Mouse (Mus musculus): ENCODE data around the gene Pik3r5. TPM values are rescaled to one million over a fixed set of nuclear protein-coding genes. Genes with fewer than 3 reads are reported as not detected.

The Pik3r5 gene
- polyA plus RNA-seq, 1 experiment: 0.75 TPM

- H3K4me1 ChIP-seq (ENCODE audit: control insufficient read depth, insufficient read depth, insufficient read length, low read length): peaks cover 8% of the 10 kb centered on the region; the same call in 1 of the 2 replicates
- no peak overlapping the region for H3K27ac ChIP-seq (replicated peaks; ENCODE audit: low read depth, low read length)
Measured at GRCm38 (mm10) chr11:68451282-68451735, 19.4 kb downstream of the Pik3r5 start.

GRCm38 (mm10) chr11:68451747-68452405 lies 20.0 kb downstream of the Pik3r5 start:
- no peak overlapping the region for H3K27ac ChIP-seq (replicated peaks; ENCODE audit: low read depth, low read length)
- H3K4me1 ChIP-seq (ENCODE audit: control insufficient read depth, insufficient read depth, insufficient read length, low read length): peaks cover 8% of the 10 kb centered on the region; the same call in 1 of the 2 replicates
- H3K4me3 ChIP-seq (ENCODE audit: insufficient read depth, low read depth, low read length): no peak overlapping the region

More at GRCm38 (mm10) chr11:68451282-68451735, 19.4 kb downstream of the Pik3r5 start:
- no peak overlapping the region for H3K4me3 ChIP-seq (ENCODE audit: insufficient read depth, low read depth, low read length)

GRCm38 (mm10) chr11:68452740-68453139 lies 20.8 kb downstream of the Pik3r5 start:
- Histone ChIP-seq H3K27ac (replicated peaks; ENCODE audit: low read depth, low read length) (no peak overlapping the region), H3K4me3 (ENCODE audit: insufficient read depth, low read depth, low read length) (no peak overlapping the region), H3K4me1 (ENCODE audit: control insufficient read depth, insufficient read depth, insufficient read length, low read length) (peaks cover 8% of the 10 kb centered on the region; the same call in 1 of the 2 replicates)

- no peak overlapping the region for H3K27ac ChIP-seq (replicated peaks; ENCODE audit: low read depth, low read length)
- H3K4me1 ChIP-seq (ENCODE audit: control insufficient read depth, insufficient read depth, insufficient read length, low read length): peaks cover 9% of the 10 kb centered on the region; the same call in 1 of the 2 replicates
Measured at GRCm38 (mm10) chr11:68453301-68453700, 21.4 kb downstream of the Pik3r5 start.

GRCm38 (mm10) chr11:68458086-68458485 lies 26.2 kb downstream of the Pik3r5 start:
- peak overlapping the region; percentile 49 for H3K27ac ChIP-seq (replicated peaks; ENCODE audit: low read depth, low read length)
- peaks cover 8% of the 10 kb centered on the region; the same call in 1 of the 2 replicates for H3K4me1 ChIP-seq (ENCODE audit: control insufficient read depth, insufficient read depth, insufficient read length, low read length)
- H3K4me3 ChIP-seq (ENCODE audit: insufficient read depth, low read depth, low read length): no peak overlapping the region

More at GRCm38 (mm10) chr11:68453301-68453700, 21.4 kb downstream of the Pik3r5 start:
- H3K4me3 ChIP-seq (ENCODE audit: insufficient read depth, low read depth, low read length): no peak overlapping the region

- H3K27ac ChIP-seq (replicated peaks; ENCODE audit: low read depth, low read length): peak overlapping the region; percentile 49
- H3K4me1 ChIP-seq (ENCODE audit: control insufficient read depth, insufficient read depth, insufficient read length, low read length): peaks cover 8% of the 10 kb centered on the region; the same call in 1 of the 2 replicates
- H3K4me3 ChIP-seq (ENCODE audit: insufficient read depth, low read depth, low read length): no peak overlapping the region
Measured at GRCm38 (mm10) chr11:68459021-68459420, 27.1 kb downstream of the Pik3r5 start.

- Histone ChIP-seq H3K4me1 (ENCODE audit: control insufficient read depth, insufficient read depth, insufficient read length, low read length) (peaks cover 8% of the 10 kb centered on the region; the same call in 1 of the 2 replicates), H3K27ac (replicated peaks; ENCODE audit: low read depth, low read length) (peak overlapping the region; percentile 84), H3K4me3 (ENCODE audit: insufficient read depth, low read depth, low read length) (no peak overlapping the region)
Measured at GRCm38 (mm10) chr11:68459486-68459885, 27.6 kb downstream of the Pik3r5 start.

- no peak overlapping the region for H3K27ac ChIP-seq (replicated peaks; ENCODE audit: low read depth, low read length)
- no peak overlapping the region for H3K4me3 ChIP-seq (ENCODE audit: insufficient read depth, low read depth, low read length)
- H3K4me1 ChIP-seq (ENCODE audit: control insufficient read depth, insufficient read depth, insufficient read length, low read length): peaks cover 19% of the 10 kb centered on the region
Measured at GRCm38 (mm10) chr11:68462716-68463115, 30.8 kb downstream of the Pik3r5 start.

- Histone ChIP-seq H3K4me1 (ENCODE audit: control insufficient read depth, insufficient read depth, insufficient read length, low read length) (peaks cover 17% of the 10 kb centered on the region), H3K4me3 (ENCODE audit: insufficient read depth, low read depth, low read length) (no peak overlapping the region), H3K27ac (replicated peaks; ENCODE audit: low read depth, low read length) (no peak overlapping the region)
Measured at GRCm38 (mm10) chr11:68464260-68464659, 32.3 kb downstream of the Pik3r5 start.

- no peak overlapping the region for H3K4me3 ChIP-seq (ENCODE audit: insufficient read depth, low read depth, low read length)
- no peak overlapping the region for H3K27ac ChIP-seq (replicated peaks; ENCODE audit: low read depth, low read length)
- peaks cover 17% of the 10 kb centered on the region for H3K4me1 ChIP-seq (ENCODE audit: control insufficient read depth, insufficient read depth, insufficient read length, low read length)
Measured at GRCm38 (mm10) chr11:68465090-68465489, 33.2 kb downstream of the Pik3r5 start.

- no peak overlapping the region for H3K4me3 ChIP-seq (ENCODE audit: insufficient read depth, low read depth, low read length)
- 0 out of 2 replicates have a peak overlapping the region, but pooled peaks have one; percentile 9 for H3K27ac ChIP-seq (replicated peaks; ENCODE audit: low read depth, low read length)
- peaks cover 17% of the 10 kb centered on the region for H3K4me1 ChIP-seq (ENCODE audit: control insufficient read depth, insufficient read depth, insufficient read length, low read length)
Measured at GRCm38 (mm10) chr11:68467441-68467840, 35.5 kb downstream of the Pik3r5 start.

GRCm38 (mm10) chr11:68467962-68468612 lies 36.2 kb downstream of the Pik3r5 start:
- Histone ChIP-seq H3K4me1 (ENCODE audit: control insufficient read depth, insufficient read depth, insufficient read length, low read length) (peaks cover 17% of the 10 kb centered on the region), H3K4me3 (ENCODE audit: insufficient read depth, low read depth, low read length) (no peak overlapping the region), H3K27ac (replicated peaks; ENCODE audit: low read depth, low read length) (no peak overlapping the region)

GRCm38 (mm10) chr11:68468886-68469285 lies 37.0 kb downstream of the Pik3r5 start:
- Histone ChIP-seq H3K27ac (replicated peaks; ENCODE audit: low read depth, low read length) (no peak overlapping the region), H3K4me1 (ENCODE audit: control insufficient read depth, insufficient read depth, insufficient read length, low read length) (peaks cover 17% of the 10 kb centered on the region), H3K4me3 (ENCODE audit: insufficient read depth, low read depth, low read length) (no peak overlapping the region)

GRCm38 (mm10) chr11:68472162-68472849 lies 40.4 kb downstream of the Pik3r5 start:
- Histone ChIP-seq H3K4me3 (ENCODE audit: insufficient read depth, low read depth, low read length) (no peak overlapping the region), H3K4me1 (ENCODE audit: control insufficient read depth, insufficient read depth, insufficient read length, low read length) (peaks cover 14% of the 10 kb centered on the region), H3K27ac (replicated peaks; ENCODE audit: low read depth, low read length) (no peak overlapping the region)

GRCm38 (mm10) chr11:68474600-68474999 lies 42.7 kb downstream of the Pik3r5 start:
- H3K4me1 ChIP-seq (ENCODE audit: control insufficient read depth, insufficient read depth, insufficient read length, low read length): peaks cover 4% of the 10 kb centered on the region; the same call in 1 of the 2 replicates
- H3K4me3 ChIP-seq (ENCODE audit: insufficient read depth, low read depth, low read length): no peak overlapping the region
- H3K27ac ChIP-seq (replicated peaks; ENCODE audit: low read depth, low read length): no peak overlapping the region
